Mouse (Mus musculus): ENCODE data around the gene Sfr1.

GRCm38 (mm10) chr19:47730691-47731070 lies 801 bp upstream of the Sfr1 start:
- TF ChIP-seq POLR2A (IDR thresholded peaks at IDR 0.05; ENCODE audit: borderline replicate concordance, control insufficient read depth, low read depth, low read length) (no peak), CTCF (IDR thresholded peaks at IDR 0.05; ENCODE audit: control insufficient read depth, insufficient read depth, low read length) (no peak)
